Mouse (Mus musculus): ENCODE results near the gene Upf2. TPM values are rescaled to one million over a fixed set of nuclear protein-coding genes. Genes with fewer than 3 reads are reported as not detected.
"Not testable (repeated sequence)": the region's sequence is repeated elsewhere in the genome, so short reads cannot be mapped to it uniquely, and the experiment has no call there.

Upf2 gene
- polyA plus RNA-seq, 1 experiment from 2014 or later: 9.0 TPM

GRCm38 (mm10) chr2:5951621-5952211 lies 447 bp downstream of the Upf2 start:
- peak overlapping the region; percentile 80 for H3K4me2 ChIP-seq
- peak overlapping the region; percentile 90 for H3K4me3 ChIP-seq
- H3K36me3 ChIP-seq: no peaks in the 10 kb centered on the region
- ATAC-seq (ENCODE audit: borderline replicate concordance, extremely low read depth, low FRiP score, low TSS enrichment): peak; percentile 56
- H3K4me1 ChIP-seq: peaks cover 16% of the 10 kb centered on the region; the same call in 1 of the 2 replicates
- H3K9ac ChIP-seq: peak overlapping the region; percentile 93
- peak overlapping the region; percentile 76 for H3K27ac ChIP-seq
- WGBS: under 1% methylated on average over 46 of the region's 46 CpGs
- H3K27me3 ChIP-seq: no peaks in the 10 kb centered on the region
- H3K9me3 ChIP-seq: no peaks in the 10 kb centered on the region

- H3K36me3 ChIP-seq: peaks cover 43% of the 10 kb centered on the region
- no peak overlapping the region for H3K27ac ChIP-seq
- no peak overlapping the region for H3K9ac ChIP-seq
- H3K4me3 ChIP-seq: no peak overlapping the region
- 0 out of 2 replicates have a peak, but pooled peaks cover 4% of the 10 kb centered on the region for H3K4me1 ChIP-seq
- no peaks in the 10 kb centered on the region for H3K27me3 ChIP-seq
- WGBS: 85% methylated on average over 9 of the region's 9 CpGs
- no peak for ATAC-seq (ENCODE audit: borderline replicate concordance, extremely low read depth, low FRiP score, low TSS enrichment)
- H3K4me2 ChIP-seq: no peak overlapping the region
- no peaks in the 10 kb centered on the region for H3K9me3 ChIP-seq
Measured at GRCm38 (mm10) chr2:5957705-5958104, 6.4 kb downstream of the Upf2 start.

- ATAC-seq (ENCODE audit: borderline replicate concordance, extremely low read depth, low FRiP score, low TSS enrichment): no peak
- Histone ChIP-seq H3K9me3 (no peaks in the 10 kb centered on the region), H3K9ac (no peak overlapping the region), H3K4me2 (no peak overlapping the region), H3K36me3 (peaks cover 61% of the 10 kb centered on the region), H3K4me1 (no peaks in the 10 kb centered on the region), H3K27ac (no peak overlapping the region), H3K4me3 (no peak overlapping the region), H3K27me3 (no peaks in the 10 kb centered on the region)
- WGBS: 81% methylated on average over 2 of the region's 2 CpGs
Measured at GRCm38 (mm10) chr2:5962265-5962664, 11.0 kb downstream of the Upf2 start.

- not testable (repeated sequence) for H3K4me2 ChIP-seq; H3K9me3 ChIP-seq; H3K9ac ChIP-seq; H3K4me1 ChIP-seq; H3K27me3 ChIP-seq; H3K27ac ChIP-seq; H3K4me3 ChIP-seq; ATAC-seq (ENCODE audit: borderline replicate concordance, extremely low read depth, low FRiP score, low TSS enrichment)
- WGBS: 85% methylated on average over 4 of the region's 4 CpGs
- H3K36me3 ChIP-seq: peaks cover 46% of the 10 kb centered on the region
Measured at GRCm38 (mm10) chr2:5963729-5964128, 12.5 kb downstream of the Upf2 start.

GRCm38 (mm10) chr2:5965972-5966371 lies 14.7 kb downstream of the Upf2 start:
- no peaks in the 10 kb centered on the region for H3K9me3 ChIP-seq
- H3K4me1 ChIP-seq: no peaks in the 10 kb centered on the region
- ATAC-seq (ENCODE audit: borderline replicate concordance, extremely low read depth, low FRiP score, low TSS enrichment): no peak
- H3K36me3 ChIP-seq: peaks cover 33% of the 10 kb centered on the region
- H3K27me3 ChIP-seq: no peaks in the 10 kb centered on the region
- no peak overlapping the region for H3K4me2 ChIP-seq
- H3K27ac ChIP-seq: no peak overlapping the region
- H3K4me3 ChIP-seq: no peak overlapping the region
- H3K9ac ChIP-seq: no peak overlapping the region
- WGBS: 92% methylated on average over 3 of the region's 3 CpGs

- not testable (repeated sequence) for H3K9me3 ChIP-seq; ATAC-seq (ENCODE audit: borderline replicate concordance, extremely low read depth, low FRiP score, low TSS enrichment); H3K4me3 ChIP-seq; H3K27ac ChIP-seq; H3K4me2 ChIP-seq; H3K4me1 ChIP-seq; H3K27me3 ChIP-seq; H3K9ac ChIP-seq
- H3K36me3 ChIP-seq: peaks cover 20% of the 10 kb centered on the region
- WGBS: 99% methylated on average over 3 of the region's 3 CpGs
Measured at GRCm38 (mm10) chr2:5970629-5971028, 19.4 kb downstream of the Upf2 start.

GRCm38 (mm10) chr2:5977532-5977931 lies 26.3 kb downstream of the Upf2 start:
- Histone ChIP-seq H3K9ac (no peak overlapping the region), H3K36me3 (peaks cover 41% of the 10 kb centered on the region), H3K9me3 (no peaks in the 10 kb centered on the region), H3K27ac (no peak overlapping the region), H3K27me3 (no peaks in the 10 kb centered on the region), H3K4me1 (no peaks in the 10 kb centered on the region), H3K4me3 (no peak overlapping the region), H3K4me2 (no peak overlapping the region)
- WGBS: 88% methylated on average over 4 of the region's 4 CpGs
- no peak for ATAC-seq (ENCODE audit: borderline replicate concordance, extremely low read depth, low FRiP score, low TSS enrichment)

- Histone ChIP-seq H3K4me3 (no peak overlapping the region), H3K9ac (no peak overlapping the region), H3K27me3 (no peaks in the 10 kb centered on the region), H3K36me3 (peaks cover 11% of the 10 kb centered on the region; the same call in 1 of the 2 replicates), H3K4me1 (no peaks in the 10 kb centered on the region), H3K27ac (no peak overlapping the region), H3K4me2 (no peak overlapping the region), H3K9me3 (no peaks in the 10 kb centered on the region)
- ATAC-seq (ENCODE audit: borderline replicate concordance, extremely low read depth, low FRiP score, low TSS enrichment): no peak; the same call in 1 of the 2 replicates
- 18% methylated on average over 5 of the region's 5 CpGs for WGBS
Measured at GRCm38 (mm10) chr2:5995538-5995937, 44.3 kb downstream of the Upf2 start.

- no peak for ATAC-seq (ENCODE audit: borderline replicate concordance, extremely low read depth, low FRiP score, low TSS enrichment)
- no peak overlapping the region for H3K27ac ChIP-seq
- H3K27me3 ChIP-seq: no peaks in the 10 kb centered on the region
- H3K4me1 ChIP-seq: 0 out of 2 replicates have a peak, but pooled peaks cover 4% of the 10 kb centered on the region
- no peak overlapping the region for H3K4me2 ChIP-seq
- H3K9ac ChIP-seq: no peak overlapping the region
- H3K36me3 ChIP-seq: 0 out of 2 replicates have a peak, but pooled peaks cover 10% of the 10 kb centered on the region
- 75% methylated on average over 3 of the region's 3 CpGs for WGBS
- no peaks in the 10 kb centered on the region for H3K9me3 ChIP-seq
- H3K4me3 ChIP-seq: no peak overlapping the region
Measured at GRCm38 (mm10) chr2:6003949-6004348, 52.7 kb downstream of the Upf2 start.

- no peaks in the 10 kb centered on the region for H3K4me1 ChIP-seq
- peak; percentile 70; the same call in 1 of the 2 replicates for ATAC-seq (ENCODE audit: borderline replicate concordance, extremely low read depth, low FRiP score, low TSS enrichment)
- H3K9ac ChIP-seq: no peak overlapping the region
- H3K36me3 ChIP-seq: peaks cover 17% of the 10 kb centered on the region
- H3K4me2 ChIP-seq: peak overlapping the region; percentile 2; the same call in 1 of the 2 replicates
- peak overlapping the region; percentile 44; the same call in 1 of the 2 replicates for H3K27ac ChIP-seq
- no peaks in the 10 kb centered on the region for H3K27me3 ChIP-seq
- no peak overlapping the region for H3K4me3 ChIP-seq
- H3K9me3 ChIP-seq: no peaks in the 10 kb centered on the region
- WGBS: 70% methylated on average over 5 of the region's 5 CpGs
Measured at GRCm38 (mm10) chr2:6014532-6014931, 63.3 kb downstream of the Upf2 start.

GRCm38 (mm10) chr2:6015182-6015581 lies 63.9 kb downstream of the Upf2 start:
- not testable (repeated sequence) for H3K4me2 ChIP-seq, H3K27me3 ChIP-seq, H3K4me1 ChIP-seq, H3K4me3 ChIP-seq, H3K9ac ChIP-seq, H3K27ac ChIP-seq, H3K9me3 ChIP-seq
- peak; percentile 67; the same call in 1 of the 2 replicates for ATAC-seq (ENCODE audit: borderline replicate concordance, extremely low read depth, low FRiP score, low TSS enrichment)
- peaks cover 20% of the 10 kb centered on the region for H3K36me3 ChIP-seq
- 34% methylated on average over 6 of the region's 6 CpGs for WGBS

- Histone ChIP-seq H3K4me3 (no peak overlapping the region), H3K4me1 (no peaks in the 10 kb centered on the region), H3K36me3 (peaks cover 31% of the 10 kb centered on the region), H3K27ac (no peak overlapping the region), H3K9me3 (no peaks in the 10 kb centered on the region), H3K27me3 (no peaks in the 10 kb centered on the region), H3K9ac (no peak overlapping the region), H3K4me2 (no peak overlapping the region)
- ATAC-seq (ENCODE audit: borderline replicate concordance, extremely low read depth, low FRiP score, low TSS enrichment): no peak
Measured at GRCm38 (mm10) chr2:6020570-6020969, 69.3 kb downstream of the Upf2 start.

Data from lung, embryonic 15.5 days (tissue).